Mouse (Mus musculus) intestine, postnatal 0 days (tissue): ENCODE results near the gene Nf1. TPM values are rescaled to one million over a fixed set of nuclear protein-coding genes. Genes with fewer than 3 reads are reported as not detected.
A peak's percentile ranks its signal among the peaks of the same experiment; 100 is the strongest.

ENCODE experiments used
- ATAC-seq: fragments of 200-750 bp; cut with Nextera tagmentation; 2 replicates; pipeline ENCODE4 v1.8.0; 2017; ENCODE audit warnings: mild to moderate bottlenecking, moderate TSS enrichment, moderate library complexity
- H3K27ac ChIP-seq: fragments of 300-500 bp; sonication (generic); 2 replicates; pipeline ENCODE4 v1.5.1; 2014; ENCODE audit warnings: mild to moderate bottlenecking, low read depth, low read length, moderate library complexity
- H3K27me3 ChIP-seq: fragments of 300-500 bp; sonication (generic); replicated peaks from 2 replicates; pipeline ENCODE4 v1.6.1; 2014; ENCODE audit warnings: low read length, mixed read lengths; ENCODE audit not compliant: control insufficient read depth, insufficient read depth
- H3K36me3 ChIP-seq: fragments of 300-500 bp; sonication (generic); 2 replicates; pipeline ENCODE4 v1.6.1; 2014; ENCODE audit warnings: mild to moderate bottlenecking, moderate library complexity; ENCODE audit not compliant: control insufficient read depth, insufficient read depth
- H3K4me1 ChIP-seq: fragments of 300-500 bp; sonication (generic); replicated peaks from 2 replicates; pipeline ENCODE4 v1.6.1; 2014; ENCODE audit warnings: antibody characterized with exemption, low read length, mixed read lengths; ENCODE audit not compliant: control insufficient read depth, insufficient read depth
- H3K4me2 ChIP-seq: fragments of 300-500 bp; sonication (generic); replicated peaks from 2 replicates; pipeline ENCODE4 v1.6.1; 2014; ENCODE audit warnings: low read depth, mild to moderate bottlenecking, moderate library complexity
- H3K4me3 ChIP-seq: fragments of 300-500 bp; sonication (generic); 2 replicates; pipeline ENCODE4 v1.5.1; 2014; ENCODE audit warnings: low read depth, low read length
- H3K9ac ChIP-seq: fragments of 300-500 bp; sonication (generic); 2 replicates; pipeline ENCODE4 v1.6.1; 2014; ENCODE audit warnings: mild to moderate bottlenecking, low read depth, low read length
- H3K9me3 ChIP-seq: fragments of 300-500 bp; sonication (generic); 2 replicates; pipeline ENCODE4 v1.6.1; 2016; ENCODE audit warnings: mixed run types; ENCODE audit not compliant: control insufficient read depth
- CTCF ChIP-seq: sonication (generic); IDR thresholded peaks from 2 replicates; pipeline ENCODE4 v1.5.1; 2016; ENCODE audit warnings: low read depth, mild to moderate bottlenecking, control low read depth, antibody characterized with exemption, moderate library complexity
- WGBS: fragments of 180-500 bp; shearing (Covaris S2); extraction: QIAGEN DNeasy Blood & Tissue Kit; methylation state at CpG from one replicate; pipeline ENCODE4 v1.1.7; 2014; 5-methylcytosine and 5-hydroxymethylcytosine counted together
- polyA plus RNA-seq: library from polyadenylated mRNA; unstranded; fragments of >200 nt; fragmentation: Nextera tagmentation; extraction: Ambion mirVana; gene quantifications from 2 replicates; pipeline ENCODE4 v1.2.1, GENCODE M21; 2015

Gene Nf1
- polyA plus RNA-seq, 1 experiment from 2014 or later: 6.3 TPM

- no peaks in the 10 kb centered on the region for H3K27me3 ChIP-seq
- H3K4me3 ChIP-seq: no peak overlapping the region
- no peaks in the 10 kb centered on the region for H3K4me1 ChIP-seq
- TF ChIP-seq CTCF: no peak
- no peaks in the 10 kb centered on the region for H3K9me3 ChIP-seq
- H3K4me2 ChIP-seq: no peak overlapping the region
- 10% methylated on average over 13 of the region's 13 CpGs for WGBS
- no peaks in the 10 kb centered on the region; the same call in 1 of the 2 replicates for H3K36me3 ChIP-seq
- H3K27ac ChIP-seq: peak overlapping the region; percentile 9; the same call in 1 of the 2 replicates
- 0 out of 2 replicates have a peak, but pooled peaks have one; percentile 43 for ATAC-seq
- H3K9ac ChIP-seq: no peak overlapping the region
These were observed 271.6 kb downstream of the Nf1 start for GRCm38 (mm10) chr11:79611011-79611666.

- Histone ChIP-seq H3K27me3 (no peaks in the 10 kb centered on the region), H3K4me2 (no peak overlapping the region), H3K27ac (no peak overlapping the region), H3K9me3 (no peaks in the 10 kb centered on the region), H3K36me3 (no peaks in the 10 kb centered on the region; the same call in 1 of the 2 replicates), H3K4me3 (no peak overlapping the region), H3K9ac (no peak overlapping the region), H3K4me1 (no peaks in the 10 kb centered on the region)
- 17% methylated on average over 1 of the region's 1 CpGs for WGBS
- TF ChIP-seq CTCF: no peak
- no peak for ATAC-seq
These were observed 272.6 kb downstream of the Nf1 start for GRCm38 (mm10) chr11:79612046-79612600.

- no peak overlapping the region for H3K9ac ChIP-seq
- TF ChIP-seq CTCF: no peak
- no peak overlapping the region for H3K4me3 ChIP-seq
- H3K4me1 ChIP-seq: no peaks in the 10 kb centered on the region
- 45% methylated on average over 3 of the region's 3 CpGs for WGBS
- H3K27ac ChIP-seq: no peak overlapping the region
- no peaks in the 10 kb centered on the region; the same call in 1 of the 2 replicates for H3K36me3 ChIP-seq
- no peaks in the 10 kb centered on the region for H3K27me3 ChIP-seq
- ATAC-seq: no peak
- H3K4me2 ChIP-seq: no peak overlapping the region
- H3K9me3 ChIP-seq: no peaks in the 10 kb centered on the region
These were observed 273.6 kb downstream of the Nf1 start for GRCm38 (mm10) chr11:79613084-79613483.

GRCm38 (mm10) chr11:79613711-79614110 is 274.2 kb downstream of the Nf1 start:
- no peaks in the 10 kb centered on the region for H3K4me1 ChIP-seq
- H3K9ac ChIP-seq: no peak overlapping the region
- 58% methylated on average over 4 of the region's 4 CpGs for WGBS
- H3K4me3 ChIP-seq: no peak overlapping the region
- ATAC-seq: no peak
- H3K9me3 ChIP-seq: no peaks in the 10 kb centered on the region
- H3K27ac ChIP-seq: no peak overlapping the region
- H3K4me2 ChIP-seq: no peak overlapping the region
- H3K27me3 ChIP-seq: no peaks in the 10 kb centered on the region
- no peaks in the 10 kb centered on the region; the same call in 1 of the 2 replicates for H3K36me3 ChIP-seq
- no peak for TF ChIP-seq CTCF

- 75% methylated on average over 3 of the region's 3 CpGs for WGBS
- no peak for TF ChIP-seq CTCF
- ATAC-seq: no peak
- Histone ChIP-seq H3K27me3 (no peaks in the 10 kb centered on the region), H3K9ac (no peak overlapping the region), H3K9me3 (no peaks in the 10 kb centered on the region), H3K4me2 (no peak overlapping the region), H3K36me3 (no peaks in the 10 kb centered on the region; the same call in 1 of the 2 replicates), H3K4me3 (no peak overlapping the region), H3K27ac (no peak overlapping the region), H3K4me1 (no peaks in the 10 kb centered on the region)
These were observed 275.4 kb downstream of the Nf1 start for GRCm38 (mm10) chr11:79614880-79615279.

GRCm38 (mm10) chr11:79615871-79616270 is 276.4 kb downstream of the Nf1 start:
- no peak overlapping the region for H3K4me2 ChIP-seq
- H3K36me3 ChIP-seq: no peaks in the 10 kb centered on the region; the same call in 1 of the 2 replicates
- ATAC-seq: no peak
- H3K27me3 ChIP-seq: no peaks in the 10 kb centered on the region
- no peak overlapping the region for H3K27ac ChIP-seq
- no peaks in the 10 kb centered on the region for H3K4me1 ChIP-seq
- WGBS: 64% methylated on average over 5 of the region's 5 CpGs
- no peak for TF ChIP-seq CTCF
- H3K9ac ChIP-seq: no peak overlapping the region
- H3K4me3 ChIP-seq: no peak overlapping the region
- H3K9me3 ChIP-seq: no peaks in the 10 kb centered on the region
